Mouse (Mus musculus) kidney, embryonic 15.5 days (tissue): Measurements from ENCODE around the gene Nabp2. TPM values are rescaled to one million over a fixed set of nuclear protein-coding genes. Genes with fewer than 3 reads are reported as not detected.

Experiments used
- ATAC-seq: fragments of 200-750 bp; cut with Nextera tagmentation; replicated peaks from 2 replicates; pipeline ENCODE4 v1.8.0; 2017; ENCODE audit warnings: moderate TSS enrichment; ENCODE audit not compliant: low FRiP score
- H3K27ac ChIP-seq: fragments of 300-500 bp; sonication (generic); 2 replicates; pipeline ENCODE4 v1.5.1; 2015; ENCODE audit warnings: mild to moderate bottlenecking, inconsistent platforms
- H3K27me3 ChIP-seq: fragments of 300-500 bp; sonication (generic); 2 replicates; pipeline ENCODE4 v1.6.1; 2015; ENCODE audit warnings: inconsistent platforms
- H3K36me3 ChIP-seq: fragments of 300-500 bp; sonication (generic); 2 replicates; pipeline ENCODE4 v1.6.1; 2015; ENCODE audit warnings: inconsistent platforms
- H3K4me1 ChIP-seq: fragments of 300-500 bp; sonication (generic); 2 replicates; pipeline ENCODE4 v1.6.1; 2015; ENCODE audit warnings: inconsistent platforms
- H3K4me2 ChIP-seq: fragments of 300-500 bp; sonication (generic); 2 replicates; pipeline ENCODE4 v1.6.1; 2015; ENCODE audit warnings: moderate library complexity, mild to moderate bottlenecking, inconsistent platforms
- H3K4me3 ChIP-seq: fragments of 300-500 bp; sonication (generic); replicated peaks from 2 replicates; pipeline ENCODE4 v1.5.1; 2015; ENCODE audit warnings: mild to moderate bottlenecking, inconsistent platforms
- H3K9ac ChIP-seq: fragments of 300-500 bp; sonication (generic); 2 replicates; pipeline ENCODE4 v1.6.1; 2015; ENCODE audit warnings: mild to moderate bottlenecking, inconsistent platforms
- H3K9me3 ChIP-seq: fragments of 300-500 bp; sonication (generic); replicated peaks from 2 replicates; pipeline ENCODE4 v1.6.1; 2016; ENCODE audit warnings: inconsistent platforms
- WGBS: fragments of 180-500 bp; shearing (Covaris S2); methylation state at CpG from one replicate; pipeline ENCODE4 v1.1.7; 2015; ENCODE audit warnings: mixed read lengths; 5-methylcytosine and 5-hydroxymethylcytosine counted together
- polyA plus RNA-seq: library from polyadenylated mRNA; unstranded; fragments of >200 nt; fragmentation: Nextera tagmentation; extraction: Ambion mirVana; gene quantifications from 2 replicates; pipeline ENCODE4 v1.2.1, GENCODE M21; 2015

The Nabp2 gene
- polyA plus RNA-seq, 1 experiment from 2014 or later: 92.6 TPM

DNA sequence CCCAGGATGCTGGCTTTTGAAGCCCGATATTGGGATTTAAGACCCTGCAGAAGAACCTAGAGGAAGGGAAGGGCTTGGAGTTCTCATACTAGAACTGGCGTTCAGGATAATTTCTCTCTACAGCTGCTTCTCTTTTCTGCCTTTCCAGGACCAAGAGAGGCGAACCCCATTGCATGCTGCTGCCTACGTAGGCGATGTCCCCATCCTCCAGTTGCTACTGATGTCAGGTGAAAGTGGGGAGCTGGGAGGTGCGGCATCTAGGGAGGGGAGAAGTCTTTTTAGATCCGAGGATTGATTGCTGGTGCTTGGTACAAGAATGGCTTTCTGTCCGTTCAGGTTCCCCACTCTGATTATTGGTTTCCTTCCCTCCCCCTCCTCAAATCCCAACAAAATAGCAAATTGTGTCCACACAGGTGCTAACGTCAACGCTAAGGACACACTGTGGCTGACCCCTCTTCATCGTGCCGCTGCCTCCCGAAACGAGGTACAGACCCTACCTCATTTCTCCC is 33.3 kb downstream of the Nabp2 start:
- Histone ChIP-seq H3K4me1 (peaks cover 28% of the 10 kb centered on the region), H3K27me3 (no peaks in the 10 kb centered on the region), H3K9me3 (no peaks in the 10 kb centered on the region), H3K27ac (peak overlapping the region; percentile 96), H3K36me3 (peaks cover 47% of the 10 kb centered on the region), H3K4me3 (peak overlapping the region; percentile 74), H3K4me2 (peak overlapping the region; percentile 85), H3K9ac (peak overlapping the region; percentile 92)
- ATAC-seq: no peak
- 51% methylated on average over 14 of the region's 14 CpGs for WGBS

- peaks cover 41% of the 10 kb centered on the region for H3K36me3 ChIP-seq
- H3K4me2 ChIP-seq: peak overlapping the region; percentile 85
- peaks cover 28% of the 10 kb centered on the region for H3K4me1 ChIP-seq
- peak overlapping the region; percentile 74 for H3K4me3 ChIP-seq
- ATAC-seq: peak; percentile 77
- peak overlapping the region; percentile 92 for H3K9ac ChIP-seq
- H3K9me3 ChIP-seq: no peaks in the 10 kb centered on the region
- 0% methylated on average over 47 of the region's 47 CpGs for WGBS
- H3K27me3 ChIP-seq: no peaks in the 10 kb centered on the region
- H3K27ac ChIP-seq: peak overlapping the region; percentile 96
Observed at GRCm38 (mm10) chr10:128377222-128377939, 33.9 kb downstream of the Nabp2 start.

GRCm38 (mm10) chr10:128376455-128377211 is 34.7 kb downstream of the Nabp2 start, which contains the start of gene Ankrd52:
Gene Ankrd52, plus strand, starts transcription at chr10:128377115.
- peak within 1 kb of the TSS; percentile 92 for H3K9ac ChIP-seq
- WGBS: 1% methylated on average over 48 of the region's 73 CpGs
- peak within 1 kb of the TSS; percentile 96 for H3K27ac ChIP-seq
- H3K4me2 ChIP-seq: peak within 1 kb of the TSS; percentile 85
- H3K4me1 ChIP-seq: peaks cover 28% of the 10 kb centered on the region
- H3K9me3 ChIP-seq: no peaks in the 10 kb centered on the region
- peak within 1 kb of the TSS; percentile 74 for H3K4me3 ChIP-seq
- ATAC-seq: peak; percentile 95
- no peaks in the 10 kb centered on the region for H3K27me3 ChIP-seq
- peaks cover 33% of the 10 kb centered on the region for H3K36me3 ChIP-seq

DNA sequence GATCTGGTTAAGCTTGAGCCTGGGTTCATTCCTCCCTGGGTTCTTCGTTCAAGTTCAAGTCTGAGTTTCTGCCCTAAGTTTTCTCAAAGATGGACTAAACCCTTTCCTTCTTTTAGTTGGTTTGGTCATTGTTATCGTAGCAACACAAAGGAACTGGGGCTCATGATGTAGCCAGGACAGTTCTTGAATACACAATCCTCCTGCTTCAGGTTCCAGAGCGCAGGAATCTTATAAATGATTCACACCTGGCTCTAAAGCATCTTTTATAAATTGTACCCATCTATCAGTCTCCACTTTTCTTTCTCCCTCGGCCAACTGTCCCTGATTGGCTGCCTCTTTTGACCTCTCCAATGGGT is 35.2 kb downstream of the Nabp2 start:
- H3K4me2 ChIP-seq: peak overlapping the region; percentile 85
- ATAC-seq: no peak
- WGBS: 48% methylated on average over 4 of the region's 4 CpGs
- H3K27ac ChIP-seq: peak overlapping the region; percentile 96
- H3K36me3 ChIP-seq: peaks cover 28% of the 10 kb centered on the region
- peaks cover 28% of the 10 kb centered on the region for H3K4me1 ChIP-seq
- peak overlapping the region; percentile 74 for H3K4me3 ChIP-seq
- no peaks in the 10 kb centered on the region for H3K27me3 ChIP-seq
- H3K9ac ChIP-seq: peak overlapping the region; percentile 92
- no peaks in the 10 kb centered on the region for H3K9me3 ChIP-seq

GRCm38 (mm10) chr10:128374393-128374792 is 36.9 kb downstream of the Nabp2 start:
- no peak for ATAC-seq
- H3K27ac ChIP-seq: no peak overlapping the region
- WGBS: 78% methylated on average over 6 of the region's 6 CpGs
- no peak overlapping the region for H3K9ac ChIP-seq
- H3K36me3 ChIP-seq: peaks cover 11% of the 10 kb centered on the region
- no peaks in the 10 kb centered on the region for H3K9me3 ChIP-seq
- H3K27me3 ChIP-seq: no peaks in the 10 kb centered on the region
- peaks cover 32% of the 10 kb centered on the region for H3K4me1 ChIP-seq
- no peak overlapping the region for H3K4me2 ChIP-seq
- H3K4me3 ChIP-seq: no peak overlapping the region

GRCm38 (mm10) chr10:128372989-128373748 is 38.1 kb downstream of the Nabp2 start:
- H3K36me3 ChIP-seq: no peaks in the 10 kb centered on the region
- H3K9me3 ChIP-seq: no peaks in the 10 kb centered on the region
- no peak overlapping the region for H3K9ac ChIP-seq
- no peak overlapping the region for H3K4me3 ChIP-seq
- peak overlapping the region; percentile 1; the same call in 1 of the 2 replicates for H3K27ac ChIP-seq
- 69% methylated on average over 6 of the region's 6 CpGs for WGBS
- no peak overlapping the region for H3K4me2 ChIP-seq
- no peaks in the 10 kb centered on the region for H3K27me3 ChIP-seq
- peaks cover 24% of the 10 kb centered on the region for H3K4me1 ChIP-seq
- no peak for ATAC-seq

- no peak overlapping the region for H3K9ac ChIP-seq
- H3K4me1 ChIP-seq: peaks cover 26% of the 10 kb centered on the region
- no peak overlapping the region for H3K4me3 ChIP-seq
- 76% methylated on average over 5 of the region's 5 CpGs for WGBS
- H3K27me3 ChIP-seq: no peaks in the 10 kb centered on the region
- H3K4me2 ChIP-seq: no peak overlapping the region
- ATAC-seq: no peak
- no peaks in the 10 kb centered on the region for H3K9me3 ChIP-seq
- H3K36me3 ChIP-seq: no peaks in the 10 kb centered on the region
- no peak overlapping the region for H3K27ac ChIP-seq
Observed at GRCm38 (mm10) chr10:128372142-128372541, 39.1 kb downstream of the Nabp2 start.

GRCm38 (mm10) chr10:128370601-128371000 is 40.7 kb downstream of the Nabp2 start:
- H3K4me1 ChIP-seq: peaks cover 18% of the 10 kb centered on the region
- WGBS: 35% methylated on average over 4 of the region's 4 CpGs
- H3K9me3 ChIP-seq: no peaks in the 10 kb centered on the region
- no peaks in the 10 kb centered on the region for H3K27me3 ChIP-seq
- no peak overlapping the region for H3K4me2 ChIP-seq
- no peak overlapping the region for H3K27ac ChIP-seq
- H3K4me3 ChIP-seq: no peak overlapping the region
- no peak overlapping the region for H3K9ac ChIP-seq
- H3K36me3 ChIP-seq: peaks cover 4% of the 10 kb centered on the region; the same call in 1 of the 2 replicates
- ATAC-seq: no peak

DNA sequence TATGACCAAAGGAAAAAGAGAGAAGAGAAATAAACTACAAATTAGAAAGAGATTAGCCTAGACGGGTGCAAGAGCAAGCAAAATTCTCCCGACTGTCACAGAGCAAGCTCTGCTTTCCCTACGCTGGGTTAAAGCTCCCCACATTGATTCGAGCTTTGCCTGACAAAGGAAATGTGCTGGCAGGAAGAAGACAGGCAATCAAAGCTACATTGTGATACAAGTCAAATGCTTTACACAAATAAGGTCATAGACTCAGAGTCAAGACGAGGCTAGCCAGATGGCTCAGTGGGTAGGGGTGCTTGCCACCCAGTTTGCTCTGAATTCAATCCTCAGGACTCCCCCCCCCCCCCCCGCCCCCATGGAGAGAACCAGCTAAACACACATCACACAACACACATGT is 41.3 kb downstream of the Nabp2 start:
- Histone ChIP-seq H3K9me3 (no peaks in the 10 kb centered on the region), H3K9ac (no peak overlapping the region), H3K4me1 (peaks cover 18% of the 10 kb centered on the region), H3K4me2 (no peak overlapping the region), H3K27me3 (no peaks in the 10 kb centered on the region), H3K27ac (no peak overlapping the region), H3K4me3 (no peak overlapping the region), H3K36me3 (peaks cover 10% of the 10 kb centered on the region)
- ATAC-seq: no peak
- WGBS: 59% methylated on average over 5 of the region's 6 CpGs

GRCm38 (mm10) chr10:128369599-128369998 is 41.7 kb downstream of the Nabp2 start:
- Histone ChIP-seq H3K4me2 (peak overlapping the region; percentile 88), H3K27ac (peak overlapping the region; percentile 92), H3K4me3 (peak overlapping the region; percentile 73), H3K9ac (peak overlapping the region; percentile 61; the same call in 1 of the 2 replicates), H3K4me1 (peaks cover 18% of the 10 kb centered on the region), H3K9me3 (no peaks in the 10 kb centered on the region), H3K27me3 (no peaks in the 10 kb centered on the region), H3K36me3 (peaks cover 14% of the 10 kb centered on the region)
- ATAC-seq: no peak
- 81% methylated on average over 6 of the region's 6 CpGs for WGBS

DNA sequence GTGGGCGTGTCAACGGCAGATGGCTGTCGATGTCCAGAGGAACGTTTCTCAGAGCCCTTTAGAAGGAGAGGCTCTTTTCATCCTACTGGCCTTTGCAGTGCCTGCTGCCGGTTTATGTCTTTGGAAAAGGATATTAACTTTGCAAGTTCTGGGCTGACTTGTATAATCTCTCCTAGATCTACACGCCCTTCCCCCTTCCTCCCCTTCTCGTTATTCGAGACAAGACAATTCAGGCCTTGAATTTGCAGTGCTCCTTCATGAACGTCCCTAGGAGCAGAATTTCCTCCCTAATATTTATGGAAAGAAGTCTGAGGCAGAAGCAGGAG is 42.1 kb downstream of the Nabp2 start:
- Histone ChIP-seq H3K27me3 (no peaks in the 10 kb centered on the region), H3K9me3 (no peaks in the 10 kb centered on the region), H3K4me2 (peak overlapping the region; percentile 88), H3K4me1 (peaks cover 18% of the 10 kb centered on the region), H3K9ac (peak overlapping the region; percentile 61), H3K4me3 (peak overlapping the region; percentile 73), H3K36me3 (peaks cover 18% of the 10 kb centered on the region), H3K27ac (peak overlapping the region; percentile 92)
- 3% methylated on average over 9 of the region's 9 CpGs for WGBS
- ATAC-seq: no peak
